In the genomic region with DNA sequence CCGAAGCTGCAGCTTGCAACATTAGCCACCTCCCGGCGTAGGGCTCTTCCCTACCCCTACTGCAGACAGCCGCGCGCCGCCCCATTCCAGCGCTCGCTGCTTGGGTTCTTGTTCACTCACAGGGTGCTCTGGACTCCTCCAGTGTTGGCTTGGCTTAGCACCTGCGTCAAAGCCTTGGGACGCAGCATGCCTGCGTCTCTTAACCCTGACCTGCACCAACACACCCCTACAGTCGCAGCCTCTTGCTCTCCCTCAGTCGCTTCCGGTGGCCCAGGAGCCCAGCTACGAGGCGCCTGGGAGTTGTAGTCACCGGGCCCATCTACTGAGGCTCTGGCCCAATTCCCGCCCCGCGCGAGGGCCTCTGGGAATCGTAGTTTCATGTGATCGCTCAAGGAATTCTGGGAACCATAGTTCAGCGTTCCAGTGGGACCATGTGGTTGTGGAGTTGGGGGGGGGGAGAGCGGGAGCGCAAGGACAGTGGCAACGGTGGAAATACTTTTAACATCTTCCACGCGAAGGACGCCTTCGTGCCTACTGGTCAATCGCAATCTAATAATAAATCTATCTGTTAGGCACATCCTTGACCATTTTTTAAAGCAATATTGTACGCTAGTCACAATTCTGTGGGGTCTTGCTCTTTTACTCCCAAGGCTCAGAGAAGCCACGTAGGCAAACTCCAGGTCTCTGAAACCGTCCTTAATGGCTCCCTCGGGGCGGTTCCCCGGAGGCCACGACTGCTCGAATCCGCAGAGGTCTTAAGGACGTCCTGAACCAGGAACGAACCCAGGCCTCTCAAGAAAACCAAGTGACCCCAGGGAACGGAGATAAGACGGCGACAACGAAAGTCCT, we compare ENCODE assay signal across 8 mouse cellular contexts. TPM values are rescaled to one million over a fixed set of nuclear protein-coding genes. Genes with fewer than 3 reads are reported as not detected.
DNase-seq lines count a peak whose midpoint lies in the region; ATAC-seq and TF ChIP-seq lines count a peak whose summit lies in the region.

A gene (minus strand): TSS at position 399 of the 849 bp plus-strand sequence.

- H3K27ac ChIP-seq in MEL (ENCODE audit: control insufficient read depth, low read depth, low read length), result peak within 1 kb of the TSS; percentile 91
- H3K27ac ChIP-seq in cerebellum, adult 2 months (ENCODE audit: insufficient read depth, low read length), result peak within 1 kb of the TSS; percentile 84
- peak within 1 kb of the TSS; percentile 96 for H3K27ac ChIP-seq in forebrain, postnatal 0 days (ENCODE audit: low read depth, low read length)
- peak within 1 kb of the TSS; percentile 97 for H3K27ac ChIP-seq in lung, embryonic 15.5 days

- H3K4me1 ChIP-seq in MEL (ENCODE audit: control insufficient read depth in 1 of 2, insufficient read depth in 2 of 2, low read length in 2 of 2), result peaks cover 3 to 5% of the 10 kb centered on the region in 2 experiments; a peak in 2 of 4 replicates
- peaks cover 18% of the 10 kb centered on the region for H3K4me1 ChIP-seq in cerebellum, adult 2 months (ENCODE audit: control insufficient read depth, insufficient read depth, low read length)
- peaks cover 12% of the 10 kb centered on the region; the same call in 1 of the 2 replicates for H3K4me1 ChIP-seq in forebrain, postnatal 0 days (ENCODE audit: insufficient read depth)
- H3K4me1 ChIP-seq in lung, embryonic 15.5 days, result peaks cover 28% of the 10 kb centered on the region

- ATAC-seq in forebrain, postnatal 0 days, result peak; percentile 93
- ATAC-seq in lung, embryonic 15.5 days (ENCODE audit: borderline replicate concordance, extremely low read depth, low FRiP score, low TSS enrichment), result peak; percentile 91

- H3K4me2 ChIP-seq in forebrain, postnatal 0 days (ENCODE audit: low read depth), result peak within 1 kb of the TSS; percentile 90
- H3K4me2 ChIP-seq in lung, embryonic 15.5 days, result peak within 1 kb of the TSS; percentile 83

- peaks cover 24% of the 10 kb centered on the region for H3K79me2 ChIP-seq in MEL (ENCODE audit: control insufficient read depth, insufficient read depth, low read length, poor library complexity)

- TF ChIP-seq CTCF in MEL (IDR thresholded peaks at IDR 0.05 in 2 of 3, conservative IDR thresholded peaks at IDR 0.05 in 1 of 3; ENCODE audit: control insufficient read depth in 1 of 3, insufficient read depth in 1 of 3, low read depth in 2 of 3, low read length in 3 of 3, poor library complexity in 1 of 3, severe bottlenecking in 1 of 3), result no peak
- no peak for TF ChIP-seq CTCF in cerebellum, adult 2 months (IDR thresholded peaks at IDR 0.05; ENCODE audit: borderline replicate concordance, insufficient read depth, low read depth, low read length)
- TF ChIP-seq CTCF in forebrain, postnatal 0 days (IDR thresholded peaks at IDR 0.05; ENCODE audit: low read depth), result no peak

- WGBS in cerebellum, adult 2 months, result under 1% methylated on average over 48 of the region's 48 CpGs
- WGBS in forebrain, postnatal 0 days, result under 1% methylated on average over 48 of the region's 48 CpGs
- WGBS in lung, embryonic 15.5 days, result under 1% methylated on average over 48 of the region's 48 CpGs

- peak; percentile 100 for DNase-seq in MEL (ENCODE audit: low read depth, low spot score)
- DNase-seq in cerebellum, adult 2 months, result peak; percentile 98 to 99
- DNase-seq in forebrain, postnatal 0 days, result peak; percentile 99
- peak; percentile 98 for DNase-seq in heart, postnatal 4 days
- DNase-seq in layer of hippocampus, adult 8-10 months (ENCODE audit: low spot score in 2 of 2), result peak; percentile 97 to 98
- peak; percentile 97 for DNase-seq in ovary, adult 18-20 months (ENCODE audit: low spot score)
- peak; percentile 96 for DNase-seq in thymus, postnatal 0 days (ENCODE audit: low spot score)

- peak; percentile 79 to 94 for TF ChIP-seq POLR2A in MEL (IDR thresholded peaks at IDR 0.05; ENCODE audit: control insufficient read depth in 1 of 2, insufficient read depth in 1 of 2, low read depth in 1 of 2, low read length in 2 of 2, poor library complexity in 1 of 2)
- TF ChIP-seq POLR2A in cerebellum, adult 2 months (IDR thresholded peaks at IDR 0.05; ENCODE audit: borderline replicate concordance, insufficient read depth, low read length), result peak; percentile 96

- H3K9ac ChIP-seq in MEL (ENCODE audit: control insufficient read depth, low read depth, low read length, poor library complexity, severe bottlenecking), result peak within 1 kb of the TSS; percentile 93
- peak within 1 kb of the TSS; percentile 92 for H3K9ac ChIP-seq in forebrain, postnatal 0 days
- peak within 1 kb of the TSS; percentile 74 for H3K9ac ChIP-seq in lung, embryonic 15.5 days

- peak within 1 kb of the TSS; percentile 84 to 90 for H3K4me3 ChIP-seq in MEL (ENCODE audit: control insufficient read depth in 1 of 2, insufficient read depth in 1 of 2, low read depth in 2 of 2, low read length in 2 of 2)
- peak within 1 kb of the TSS; percentile 93 for H3K4me3 ChIP-seq in cerebellum, adult 2 months (replicated peaks; ENCODE audit: insufficient read depth, low read depth, low read length)
- H3K4me3 ChIP-seq in forebrain, postnatal 0 days (ENCODE audit: low read depth, low read length), result peak within 1 kb of the TSS; percentile 85
- peak within 1 kb of the TSS; percentile 59 for H3K4me3 ChIP-seq in lung, embryonic 15.5 days

- H3K36me3 ChIP-seq in MEL (ENCODE audit: control insufficient read depth in 1 of 2, insufficient read depth in 2 of 2, low read length in 2 of 2), result peaks cover 0 to 9% of the 10 kb centered on the region in 2 experiments; a peak in 3 of 4 replicates
- H3K36me3 ChIP-seq in forebrain, postnatal 0 days (ENCODE audit: insufficient read depth), result peaks cover 14% of the 10 kb centered on the region
- H3K36me3 ChIP-seq in lung, embryonic 15.5 days, result peaks cover 18% of the 10 kb centered on the region

- H3K27me3 ChIP-seq in MEL (ENCODE audit: control insufficient read depth in 1 of 2, insufficient read depth in 2 of 2, low read length in 2 of 2), result no peaks in the 10 kb centered on the region
- no peaks in the 10 kb centered on the region for H3K27me3 ChIP-seq in cerebellum, adult 2 months (ENCODE audit: control insufficient read depth, insufficient read depth, low read length)
- no peaks in the 10 kb centered on the region for H3K27me3 ChIP-seq in forebrain, postnatal 0 days (ENCODE audit: insufficient read depth, low read length)
- no peaks in the 10 kb centered on the region for H3K27me3 ChIP-seq in lung, embryonic 15.5 days

- TF ChIP-seq RAD21 in MEL (IDR thresholded peaks at IDR 0.05; ENCODE audit: low read depth, low read length), result no peak

- TF ChIP-seq EP300 in MEL (IDR thresholded peaks at IDR 0.05; ENCODE audit: low read depth in 1 of 2, low read length in 2 of 2), result peak in 1 of 2 experiments; percentile 15; a peak in 1 of 4 replicates

- H3K9me3 ChIP-seq in MEL (replicated peaks; ENCODE audit: insufficient read depth, low read length), result no peaks in the 10 kb centered on the region
- no peaks in the 10 kb centered on the region for H3K9me3 ChIP-seq in forebrain, postnatal 0 days (ENCODE audit: low read length)
- H3K9me3 ChIP-seq in lung, embryonic 15.5 days, result no peaks in the 10 kb centered on the region

TF ChIP-seq in MEL, 35 proteins besides CTCF, POLR2A, EP300 and RAD21 (continues in another document):
- TF ChIP-seq ZC3H11A (IDR thresholded peaks at IDR 0.05; ENCODE audit: low read depth, low read length) (no peak), POLR2AphosphoS5 (IDR thresholded peaks at IDR 0.05; ENCODE audit: borderline replicate concordance, low read depth, low read length) (peak; percentile 66; the same call in 1 of the 2 replicates), GABPA (IDR thresholded peaks at IDR 0.05; ENCODE audit: low read depth, low read length) (no peak), USF1 (IDR thresholded peaks at IDR 0.05; ENCODE audit: low read depth, low read length) (peak; percentile 86), BHLHE40 (IDR thresholded peaks at IDR 0.05; ENCODE audit: borderline replicate concordance, low read depth, low read length) (no peak), MAFK (IDR thresholded peaks at IDR 0.05; ENCODE audit: borderline replicate concordance, low read depth, low read length) (no peak), GATA1 (IDR thresholded peaks at IDR 0.05; ENCODE audit: low read depth, low read length) (no peak), ELF1 (IDR thresholded peaks at IDR 0.05; ENCODE audit: low read depth, low read length) (peak; percentile 96), ETS1 (IDR thresholded peaks at IDR 0.05; ENCODE audit: low read depth, low read length) (peak; percentile 50), TBP (IDR thresholded peaks at IDR 0.05; ENCODE audit: low read depth, low read length) (peak; percentile 77), MXI1 (IDR thresholded peaks at IDR 0.05; ENCODE audit: low read depth, low read length) (peak; percentile 97), USF2 (IDR thresholded peaks at IDR 0.05; ENCODE audit: borderline replicate concordance in 1 of 2, insufficient read depth in 1 of 2, low read depth in 1 of 2, low read length in 2 of 2) (no peak), TCF12 (IDR thresholded peaks at IDR 0.05; ENCODE audit: low read depth, low read length) (peak; percentile 74; the same call in 1 of the 2 replicates), TAL1 (IDR thresholded peaks at IDR 0.05; ENCODE audit: low read length) (no peak), KAT2A (conservative IDR thresholded peaks at IDR 0.05; ENCODE audit: low read depth, low read length) (peak; percentile 98), SIN3A (IDR thresholded peaks at IDR 0.05; ENCODE audit: low read length) (peak; percentile 98), HCFC1 (IDR thresholded peaks at IDR 0.05; ENCODE audit: low read depth, low read length) (peak; percentile 99), SMC3 (IDR thresholded peaks at IDR 0.05; ENCODE audit: low read depth, low read length) (no peak), CHD2 (IDR thresholded peaks at IDR 0.05; ENCODE audit: low read length) (no peak), ZNF384 (IDR thresholded peaks at IDR 0.05; ENCODE audit: low read depth, low read length) (no peak), MAZ (IDR thresholded peaks at IDR 0.05; ENCODE audit: low read depth, low read length) (peak; percentile 98)

RNA-seq across cellular contexts. Expression of the gene that starts here (rescaled TPM):
- 125 and 127 TPM in 2 replicates for total RNA-seq in MEL (2012; rRNA removed)
- 100 to 1,000 TPM in 1 of 2 experiments, not detected in 1; 188 TPM for polyA plus RNA-seq in MEL (2012; ENCODE audit: insufficient read depth in 1 of 2, insufficient read length in 2 of 2, low read depth in 1 of 2, low replicate concordance in 2 of 2, missing spikeins in 1 of 2)
- 143 and 159 TPM in 2 replicates for polyA plus RNA-seq in cerebellum, adult 2 months (2012; rRNA removed)
- 52.2 and 55.5 TPM in 2 replicates for total RNA-seq in forebrain, postnatal 0 days (2014; rRNA removed)
- polyA plus RNA-seq in forebrain, postnatal 0 days (2015; fragmentation: Nextera tagmentation; extraction: Ambion mirVana), result 186 and 202 TPM in 2 replicates
- 10 to 100 TPM; 81.9 to 89.1 TPM for total RNA-seq in heart, postnatal 4 days (2021)
- 100 to 1,000 TPM in 3 of 4 experiments, 10 to 100 TPM in 1; 89.2 to 111 (median 106) TPM for total RNA-seq in layer of hippocampus, adult 8-10 months (2022)
- 165 and 178 TPM in 2 replicates for polyA plus RNA-seq in lung, embryonic 15.5 days (2015; fragmentation: Nextera tagmentation; extraction: Ambion mirVana)
- 150 and 153 TPM in 2 replicates for polyA plus RNA-seq in thymus, postnatal 0 days (2015; fragmentation: Nextera tagmentation; extraction: Ambion mirVana)

Comparison
In these comparisons a context has a peak if more than half of its experiments do, and no peak if none do; other contexts are left out.
1. Peak in every context shown above with its lines: DNase-seq, ATAC-seq, H3K4me3 ChIP-seq and H3K27ac ChIP-seq.